Mouse (Mus musculus): ENCODE measurements at regions not wholly inside any gene's neighbourhood (a gene's known extent, or its start where the extent isn't known, plus 50 kb on each side); places are given as distances from the start of the nearest gene placed in this dataset.

GRCm38 (mm10) chr19:60074986-60075385 is 131.5 kb upstream of the Rab11fip2 start:
- ATAC-seq (ENCODE audit: low FRiP score, low read depth): no peak
- Histone ChIP-seq H3K4me3 (replicated peaks; ENCODE audit: low read length) (no peak overlapping the region), H3K4me2 (replicated peaks; ENCODE audit: low read depth, low read length, severe bottlenecking) (no peak overlapping the region), H3K4me1 (ENCODE audit: control insufficient read depth, insufficient read depth, low read length) (no peaks in the 10 kb centered on the region), H3K27me3 (ENCODE audit: control insufficient read depth, insufficient read depth, low read length) (no peaks in the 10 kb centered on the region), H3K9ac (ENCODE audit: low read depth, low read length, severe bottlenecking) (no peak overlapping the region), H3K36me3 (ENCODE audit: control insufficient read depth, insufficient read depth, low read length) (no peaks in the 10 kb centered on the region), H3K9me3 (ENCODE audit: control insufficient read depth, low read length) (no peaks in the 10 kb centered on the region), H3K27ac (replicated peaks; ENCODE audit: low read depth, low read length) (no peak overlapping the region)
- DNase-seq (ENCODE audit: low spot score): no peak
- TF ChIP-seq POLR2A (IDR thresholded peaks at IDR 0.05; ENCODE audit: borderline replicate concordance, extremely low read depth, insufficient read depth, insufficient read length): no peak
- 66% methylated on average over 3 of the region's 3 CpGs for WGBS

- H3K27ac ChIP-seq (replicated peaks; ENCODE audit: low read depth, low read length): no peak overlapping the region
- 42% methylated on average over 1 of the region's 1 CpGs for WGBS
- no peaks in the 10 kb centered on the region for H3K27me3 ChIP-seq (ENCODE audit: control insufficient read depth, insufficient read depth, low read length)
- no peak overlapping the region for H3K4me2 ChIP-seq (replicated peaks; ENCODE audit: low read depth, low read length, severe bottlenecking)
- H3K4me1 ChIP-seq (ENCODE audit: control insufficient read depth, insufficient read depth, low read length): no peaks in the 10 kb centered on the region
- H3K36me3 ChIP-seq (ENCODE audit: control insufficient read depth, insufficient read depth, low read length): no peaks in the 10 kb centered on the region
- H3K9me3 ChIP-seq (ENCODE audit: control insufficient read depth, low read length): no peaks in the 10 kb centered on the region
- peak; percentile 16 for DNase-seq (ENCODE audit: low spot score)
- no peak for ATAC-seq (ENCODE audit: low FRiP score, low read depth)
- H3K9ac ChIP-seq (ENCODE audit: low read depth, low read length, severe bottlenecking): no peak overlapping the region
- no peak overlapping the region for H3K4me3 ChIP-seq (replicated peaks; ENCODE audit: low read length)
- TF ChIP-seq POLR2A (IDR thresholded peaks at IDR 0.05; ENCODE audit: borderline replicate concordance, extremely low read depth, insufficient read depth, insufficient read length): no peak
Observed at GRCm38 (mm10) chr19:60073328-60073727, 129.9 kb upstream of the Rab11fip2 start.

- WGBS: 89% methylated on average over 3 of the region's 3 CpGs
- Histone ChIP-seq H3K27me3 (ENCODE audit: control insufficient read depth, insufficient read depth, low read length) (no peaks in the 10 kb centered on the region), H3K9me3 (ENCODE audit: control insufficient read depth, low read length) (no peaks in the 10 kb centered on the region), H3K36me3 (ENCODE audit: control insufficient read depth, insufficient read depth, low read length) (no peaks in the 10 kb centered on the region), H3K4me2 (replicated peaks; ENCODE audit: low read depth, low read length, severe bottlenecking) (no peak overlapping the region), H3K4me3 (replicated peaks; ENCODE audit: low read length) (no peak overlapping the region), H3K9ac (ENCODE audit: low read depth, low read length, severe bottlenecking) (no peak overlapping the region), H3K27ac (replicated peaks; ENCODE audit: low read depth, low read length) (no peak overlapping the region), H3K4me1 (ENCODE audit: control insufficient read depth, insufficient read depth, low read length) (peaks cover 4% of the 10 kb centered on the region; the same call in 1 of the 2 replicates)
- ATAC-seq (ENCODE audit: low FRiP score, low read depth) (no peak), DNase-seq (ENCODE audit: low spot score) (no peak)
- TF ChIP-seq POLR2A (IDR thresholded peaks at IDR 0.05; ENCODE audit: borderline replicate concordance, extremely low read depth, insufficient read depth, insufficient read length): no peak
Observed at GRCm38 (mm10) chr19:60066183-60066582, 122.7 kb upstream of the Rab11fip2 start.

- no peak overlapping the region for H3K9ac ChIP-seq (ENCODE audit: low read depth, low read length, severe bottlenecking)
- no peak overlapping the region for H3K4me3 ChIP-seq (replicated peaks; ENCODE audit: low read length)
- H3K4me2 ChIP-seq (replicated peaks; ENCODE audit: low read depth, low read length, severe bottlenecking): no peak overlapping the region
- H3K27me3 ChIP-seq (ENCODE audit: control insufficient read depth, insufficient read depth, low read length): no peaks in the 10 kb centered on the region
- H3K4me1 ChIP-seq (ENCODE audit: control insufficient read depth, insufficient read depth, low read length): no peaks in the 10 kb centered on the region
- 69% methylated on average over 4 of the region's 4 CpGs for WGBS
- no peaks in the 10 kb centered on the region for H3K36me3 ChIP-seq (ENCODE audit: control insufficient read depth, insufficient read depth, low read length)
- TF ChIP-seq POLR2A (IDR thresholded peaks at IDR 0.05; ENCODE audit: borderline replicate concordance, extremely low read depth, insufficient read depth, insufficient read length): no peak
- DNase-seq (ENCODE audit: low spot score) (no peak), ATAC-seq (ENCODE audit: low FRiP score, low read depth) (no peak)
- no peak overlapping the region for H3K27ac ChIP-seq (replicated peaks; ENCODE audit: low read depth, low read length)
- no peaks in the 10 kb centered on the region for H3K9me3 ChIP-seq (ENCODE audit: control insufficient read depth, low read length)
Observed at GRCm38 (mm10) chr19:60055121-60055874, 111.8 kb upstream of the Rab11fip2 start.

GRCm38 (mm10) chr19:60051151-60051550 is 107.7 kb upstream of the Rab11fip2 start:
- Histone ChIP-seq H3K9me3 (ENCODE audit: control insufficient read depth, low read length) (no peaks in the 10 kb centered on the region), H3K4me2 (replicated peaks; ENCODE audit: low read depth, low read length, severe bottlenecking) (no peak overlapping the region), H3K27me3 (ENCODE audit: control insufficient read depth, insufficient read depth, low read length) (no peaks in the 10 kb centered on the region), H3K36me3 (ENCODE audit: control insufficient read depth, insufficient read depth, low read length) (no peaks in the 10 kb centered on the region), H3K27ac (replicated peaks; ENCODE audit: low read depth, low read length) (no peak overlapping the region), H3K4me3 (replicated peaks; ENCODE audit: low read length) (no peak overlapping the region), H3K4me1 (ENCODE audit: control insufficient read depth, insufficient read depth, low read length) (no peaks in the 10 kb centered on the region), H3K9ac (ENCODE audit: low read depth, low read length, severe bottlenecking) (no peak overlapping the region)
- WGBS: 30% methylated on average over 9 of the region's 9 CpGs
- no peak for TF ChIP-seq POLR2A (IDR thresholded peaks at IDR 0.05; ENCODE audit: borderline replicate concordance, extremely low read depth, insufficient read depth, insufficient read length)
- ATAC-seq (ENCODE audit: low FRiP score, low read depth) (no peak), DNase-seq (ENCODE audit: low spot score) (no peak)

Data from limb, embryonic 14.5 days (tissue).